Mouse (Mus musculus): ENCODE data around the gene Slco3a1.
A peak's percentile ranks its signal among the peaks of the same experiment; 100 is the strongest.

GRCm38 (mm10) chr7:74371208-74371607 is 183.4 kb downstream of the Slco3a1 start:
- peak; percentile 29 for TF ChIP-seq CTCF (IDR thresholded peaks at IDR 0.05; ENCODE audit: low read depth)
- TF ChIP-seq EP300 (IDR thresholded peaks at IDR 0.05; ENCODE audit: low read depth): no peak
